Mouse (Mus musculus) urinary bladder, postnatal 36 days (tissue): ENCODE data around the gene Slc28a1.
A peak's percentile ranks its signal among the peaks of the same experiment; 100 is the strongest.
"Not testable (repeated sequence)": the region's sequence is repeated elsewhere in the genome, so short reads cannot be mapped to it uniquely, and the experiment has no call there.

Experiments
- DNase-seq, 2 experiments: peaks; one replicate each; pipeline ENCODE4 v3.0.0; 2022; ENCODE audit warnings: low spot score in 2 of 2, mixed read lengths in 1 of 2

Gene Slc28a1

GRCm38 (mm10) chr7:81167124-81167523, 52.5 kb downstream of the Slc28a1 start:
- DNase-seq = peak in 1 of 2 experiments; percentile 29

- DNase-seq = no peak
These were observed 54.8 kb downstream of the Slc28a1 start for GRCm38 (mm10) chr7:81169351-81169750.

- DNase-seq = no peak
These were observed 59.3 kb downstream of the Slc28a1 start for GRCm38 (mm10) chr7:81173931-81174330.

GRCm38 (mm10) chr7:81174654-81175053, 60.1 kb downstream of the Slc28a1 start:
- DNase-seq = no peak

- DNase-seq = no peak
These were observed 61.7 kb downstream of the Slc28a1 start for GRCm38 (mm10) chr7:81176187-81176769.

- no peak for DNase-seq
These were observed 64.9 kb downstream of the Slc28a1 start for GRCm38 (mm10) chr7:81179494-81179893.

GRCm38 (mm10) chr7:81182492-81183175, 68.0 kb downstream of the Slc28a1 start:
- DNase-seq = peak; percentile 35 to 40

GRCm38 (mm10) chr7:81183181-81183580, 68.6 kb downstream of the Slc28a1 start:
- DNase-seq = no peak

GRCm38 (mm10) chr7:81184136-81184535, 69.5 kb downstream of the Slc28a1 start:
- no peak for DNase-seq

GRCm38 (mm10) chr7:81184651-81185050, 70.1 kb downstream of the Slc28a1 start:
- no peak for DNase-seq

GRCm38 (mm10) chr7:81186036-81186435, 71.4 kb downstream of the Slc28a1 start:
- DNase-seq = peak in 1 of 2 experiments; percentile 24

GRCm38 (mm10) chr7:81189180-81189579, 74.6 kb downstream of the Slc28a1 start:
- DNase-seq = no peak

- DNase-seq = no peak
These were observed 80.9 kb downstream of the Slc28a1 start for GRCm38 (mm10) chr7:81195509-81195908.

- no peak for DNase-seq
These were observed 82.2 kb downstream of the Slc28a1 start for GRCm38 (mm10) chr7:81196796-81197195.

GRCm38 (mm10) chr7:81198538-81198937, 83.9 kb downstream of the Slc28a1 start:
- peak in 1 of 2 experiments; percentile 31 for DNase-seq

- DNase-seq = no peak
These were observed 84.5 kb downstream of the Slc28a1 start for GRCm38 (mm10) chr7:81199109-81199508.

GRCm38 (mm10) chr7:81199757-81200156, 85.2 kb downstream of the Slc28a1 start:
- no peak for DNase-seq

GRCm38 (mm10) chr7:81202389-81202788, 87.8 kb downstream of the Slc28a1 start:
- DNase-seq = no peak

GRCm38 (mm10) chr7:81203576-81203975, 89.0 kb downstream of the Slc28a1 start:
- DNase-seq = not testable (repeated sequence)

GRCm38 (mm10) chr7:81208944-81209343, 94.3 kb downstream of the Slc28a1 start:
- peak; percentile 37 to 71 for DNase-seq

- DNase-seq = no peak
These were observed 95.5 kb downstream of the Slc28a1 start for GRCm38 (mm10) chr7:81209979-81210685.

- DNase-seq = no peak
These were observed 97.2 kb downstream of the Slc28a1 start for GRCm38 (mm10) chr7:81211760-81212159.

- peak; percentile 49 to 62 for DNase-seq
These were observed 97.7 kb downstream of the Slc28a1 start for GRCm38 (mm10) chr7:81212261-81212681.
